Mouse (Mus musculus) small intestine, adult 2 months (tissue): ENCODE results near the gene Fbn1. TPM values are rescaled to one million over a fixed set of nuclear protein-coding genes. Genes with fewer than 3 reads are reported as not detected.

Source experiments
- H3K27ac ChIP-seq: fragments of 200-500 bp; 2 replicates; pipeline ENCODE4 v1.5.1; 2012; ENCODE audit warnings: low read depth, low read length, control low read depth, inconsistent platforms; ENCODE audit not compliant: insufficient read depth
- H3K27me3 ChIP-seq: fragments of 200-500 bp; 2 replicates; pipeline ENCODE4 v1.6.1; 2012; ENCODE audit warnings: mild to moderate bottlenecking, moderate library complexity, low read length, inconsistent platforms; ENCODE audit not compliant: control insufficient read depth, insufficient read depth
- H3K36me3 ChIP-seq: fragments of 200-500 bp; 2 replicates; pipeline ENCODE4 v1.6.1; 2012; ENCODE audit warnings: mild to moderate bottlenecking, low read length, control low read depth, inconsistent platforms; ENCODE audit not compliant: control insufficient read depth, insufficient read depth
- H3K4me1 ChIP-seq: fragments of 200-500 bp; 2 replicates; pipeline ENCODE4 v1.6.1; 2012; ENCODE audit warnings: low read length, inconsistent platforms, mixed read lengths; ENCODE audit not compliant: control insufficient read depth, insufficient read depth, insufficient read length
- H3K4me3 ChIP-seq: fragments of 200-500 bp; 2 replicates; pipeline ENCODE4 v1.5.1; 2012; ENCODE audit warnings: low read depth, mild to moderate bottlenecking, control low read depth, inconsistent platforms, low read length, moderate library complexity
- CTCF ChIP-seq: fragments of 200-500 bp; IDR thresholded peaks from 2 replicates; pipeline ENCODE4 v1.5.1; 2012; ENCODE audit warnings: low read depth, mild to moderate bottlenecking, control low read depth, inconsistent platforms, low read length, moderate library complexity, mixed read lengths; ENCODE audit not compliant: insufficient replicate concordance, insufficient read length; ENCODE audit errors: extremely low read depth
- POLR2A ChIP-seq: fragments of 200-500 bp; IDR thresholded peaks from 2 replicates; pipeline ENCODE4 v1.6.1; 2012; ENCODE audit warnings: low read depth, mild to moderate bottlenecking, control low read depth, inconsistent platforms, low read length, moderate library complexity
- WGBS: fragments of 180-500 bp; shearing (Covaris S2); methylation state at CpG from one replicate; pipeline ENCODE4 v1.1.7; 2018; 5-methylcytosine and 5-hydroxymethylcytosine counted together
- polyA plus RNA-seq: library from polyadenylated mRNA; depleted of rRNA; stranded (reverse); fragments of >200 nt; gene quantifications from 2 replicates; pipeline ENCODE4 v1.2.3, GENCODE M21; 2012

The Fbn1 gene
- polyA plus RNA-seq, 1 experiment = 5.1 TPM

- WGBS = 71% methylated on average over 4 of the region's 4 CpGs
- H3K4me3 ChIP-seq = no peak overlapping the region
- H3K36me3 ChIP-seq = no peaks in the 10 kb centered on the region
- H3K27ac ChIP-seq = no peak overlapping the region
- no peaks in the 10 kb centered on the region for H3K4me1 ChIP-seq
- H3K27me3 ChIP-seq = no peaks in the 10 kb centered on the region
- TF ChIP-seq POLR2A (no peak), CTCF (no peak)
Measured at GRCm38 (mm10) chr2:125323347-125323746, 184.4 kb downstream of the Fbn1 start.

GRCm38 (mm10) chr2:125322581-125322980, 185.2 kb downstream of the Fbn1 start:
- H3K36me3 ChIP-seq = no peaks in the 10 kb centered on the region
- H3K27me3 ChIP-seq = no peaks in the 10 kb centered on the region
- 76% methylated on average over 2 of the region's 2 CpGs for WGBS
- no peak overlapping the region for H3K4me3 ChIP-seq
- H3K4me1 ChIP-seq = no peaks in the 10 kb centered on the region
- TF ChIP-seq CTCF = no peak
- H3K27ac ChIP-seq = no peak overlapping the region

GRCm38 (mm10) chr2:125321071-125321470, 186.7 kb downstream of the Fbn1 start:
- Histone ChIP-seq H3K27ac (no peak overlapping the region), H3K4me1 (no peaks in the 10 kb centered on the region), H3K4me3 (no peak overlapping the region), H3K36me3 (no peaks in the 10 kb centered on the region; the same call in none of the 2 replicates), H3K27me3 (no peaks in the 10 kb centered on the region)
- WGBS = 68% methylated on average over 6 of the region's 6 CpGs
- no peak for TF ChIP-seq POLR2A
- no peak for TF ChIP-seq CTCF

GRCm38 (mm10) chr2:125319651-125320050, 188.1 kb downstream of the Fbn1 start:
- no peak overlapping the region for H3K27ac ChIP-seq
- no peaks in the 10 kb centered on the region; the same call in none of the 2 replicates for H3K36me3 ChIP-seq
- 83% methylated on average over 8 of the region's 8 CpGs for WGBS
- H3K27me3 ChIP-seq = no peaks in the 10 kb centered on the region
- no peak overlapping the region for H3K4me3 ChIP-seq
- no peaks in the 10 kb centered on the region for H3K4me1 ChIP-seq
- no peak for TF ChIP-seq POLR2A
- no peak for TF ChIP-seq CTCF

- Histone ChIP-seq H3K36me3 (no peaks in the 10 kb centered on the region; the same call in none of the 2 replicates), H3K27me3 (no peaks in the 10 kb centered on the region)
- 62% methylated on average over 5 of the region's 5 CpGs for WGBS
Measured at GRCm38 (mm10) chr2:125318371-125319061, 189.3 kb downstream of the Fbn1 start.

GRCm38 (mm10) chr2:125315203-125315602, 192.6 kb downstream of the Fbn1 start:
- Histone ChIP-seq H3K36me3 (no peaks in the 10 kb centered on the region; the same call in none of the 2 replicates), H3K4me3 (no peak overlapping the region), H3K4me1 (no peaks in the 10 kb centered on the region), H3K27me3 (no peaks in the 10 kb centered on the region), H3K27ac (no peak overlapping the region)
- TF ChIP-seq CTCF (no peak), POLR2A (no peak)
- WGBS = 79% methylated on average over 3 of the region's 3 CpGs

More at GRCm38 (mm10) chr2:125318371-125319061, 189.3 kb downstream of the Fbn1 start:
- TF ChIP-seq CTCF (no peak), POLR2A (no peak)
- Histone ChIP-seq H3K4me3 (no peak overlapping the region), H3K4me1 (no peaks in the 10 kb centered on the region), H3K27ac (no peak overlapping the region)

- H3K27me3 ChIP-seq = no peaks in the 10 kb centered on the region
- H3K36me3 ChIP-seq = no peaks in the 10 kb centered on the region; the same call in none of the 2 replicates
- TF ChIP-seq POLR2A (no peak), CTCF (no peak)
- no peak overlapping the region for H3K27ac ChIP-seq
- H3K4me3 ChIP-seq = no peak overlapping the region
- WGBS = 85% methylated on average over 16 of the region's 16 CpGs
- no peaks in the 10 kb centered on the region for H3K4me1 ChIP-seq
Measured at GRCm38 (mm10) chr2:125314169-125314925, 193.4 kb downstream of the Fbn1 start.
